Mouse (Mus musculus): ENCODE results near the gene Clpx.

GRCm38 (mm10) chr9:65312669-65313357 is 18.8 kb downstream of the Clpx start:
- TF ChIP-seq CTCF (IDR thresholded peaks at IDR 0.05; ENCODE audit: low read depth), result no peak
- TF ChIP-seq EP300 (optimal IDR thresholded peaks at IDR 0.05), result no peak

Measured in stomach, postnatal 0 days (tissue).